Mouse (Mus musculus): ENCODE results near the gene Gm21119. TPM values are rescaled to one million over a fixed set of nuclear protein-coding genes. Genes with fewer than 3 reads are reported as not detected.
A peak's percentile ranks its signal among the peaks of the same experiment; 100 is the strongest.
"Not testable (repeated sequence)": the region's sequence is repeated elsewhere in the genome, so short reads cannot be mapped to it uniquely, and the experiment has no call there.

Gene Gm21119
- polyA plus RNA-seq, 1 experiment = 0.04 TPM

DNA sequence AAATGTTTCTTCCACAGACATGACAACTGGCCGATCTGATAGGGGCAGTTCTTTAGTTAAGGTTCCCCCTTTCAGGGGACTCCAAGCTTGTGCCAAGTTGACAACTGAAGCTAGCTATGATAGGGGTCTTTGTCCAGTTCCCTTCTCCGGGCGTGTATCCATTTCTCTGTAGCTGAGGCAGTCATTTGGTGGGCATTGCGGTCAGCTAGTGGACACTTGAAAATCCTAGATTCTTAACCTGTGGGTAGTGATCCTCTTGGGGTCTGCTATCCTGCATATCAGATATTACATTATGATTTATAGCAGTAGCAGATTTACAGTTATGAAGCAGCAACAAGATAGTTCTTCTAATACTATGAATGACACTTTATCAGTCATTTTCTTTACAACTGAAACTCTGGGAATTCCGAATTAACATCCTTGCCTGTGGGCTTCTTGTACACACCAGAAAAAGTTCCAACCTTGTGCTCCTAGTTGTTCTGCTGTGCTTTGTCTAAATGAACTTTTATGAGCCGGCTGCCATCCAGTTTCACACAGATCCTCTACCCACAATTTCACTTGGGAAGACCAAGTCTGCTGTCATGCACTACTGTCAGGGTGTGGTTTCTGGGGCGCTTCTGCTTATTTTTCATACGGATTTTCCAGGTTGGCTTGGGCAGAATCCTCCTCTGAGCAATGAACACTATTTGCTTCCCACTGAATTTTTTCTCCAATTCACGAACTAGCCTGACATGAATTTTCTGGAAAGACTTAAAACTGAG is 18.5 kb upstream of the Gm21119 start:
- WGBS = 83% methylated on average over 6 of the region's 9 CpGs
- DNase-seq; H3K4me1 ChIP-seq (replicated peaks; ENCODE audit: control insufficient read depth, insufficient read depth, low read length); H3K4me3 ChIP-seq (ENCODE audit: control insufficient read depth, insufficient read depth, low read length); H3K36me3 ChIP-seq (ENCODE audit: control insufficient read depth, insufficient read depth, low read length); H3K27ac ChIP-seq (ENCODE audit: control insufficient read depth, insufficient read depth, low read length); H3K27me3 ChIP-seq (ENCODE audit: control insufficient read depth, insufficient read depth, low read length): not testable (repeated sequence)

DNA sequence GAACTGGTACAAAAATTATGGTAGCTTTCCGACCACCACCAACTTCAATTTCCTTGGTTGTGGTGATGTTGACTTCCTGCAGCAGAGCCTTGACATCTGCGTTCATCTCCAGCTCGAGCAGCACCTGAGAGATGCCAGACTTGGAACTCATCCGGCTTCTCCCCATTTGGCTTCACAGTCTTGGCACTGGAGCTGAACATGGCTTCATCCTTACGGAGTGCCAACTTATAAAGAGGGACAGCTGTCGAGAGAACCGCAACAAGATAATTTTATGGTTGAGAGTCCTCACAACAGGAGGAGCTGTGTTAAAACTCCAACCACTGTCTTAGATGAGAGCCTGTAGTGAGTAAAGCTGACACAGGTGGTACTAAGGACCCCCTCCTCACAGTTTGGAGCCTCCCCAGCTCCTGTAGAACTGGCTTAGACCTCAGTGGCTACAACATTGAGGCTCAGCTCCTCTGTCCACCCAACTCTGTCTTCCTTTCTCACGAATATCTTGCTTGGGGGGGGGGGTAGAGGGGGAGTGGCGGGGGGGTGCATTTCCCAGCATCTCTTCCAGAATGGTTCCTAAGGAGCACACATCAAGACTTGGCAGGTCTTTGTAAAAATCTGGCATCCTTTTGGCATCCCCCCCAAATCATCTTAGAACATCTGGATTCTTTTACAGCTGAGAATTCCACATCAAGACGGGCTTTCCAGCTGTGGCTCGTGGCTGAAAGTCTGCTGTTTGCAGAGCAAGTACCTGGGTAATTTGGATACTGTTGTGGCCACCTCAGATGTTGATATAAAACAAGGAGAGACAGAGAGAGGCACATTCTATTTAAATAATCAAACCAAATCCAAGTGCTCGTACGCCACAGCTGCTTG is 17.6 kb upstream of the Gm21119 start:
- not testable (repeated sequence) for H3K4me1 ChIP-seq (replicated peaks; ENCODE audit: control insufficient read depth, insufficient read depth, low read length); H3K27ac ChIP-seq (ENCODE audit: control insufficient read depth, insufficient read depth, low read length); H3K27me3 ChIP-seq (ENCODE audit: control insufficient read depth, insufficient read depth, low read length); H3K4me3 ChIP-seq (ENCODE audit: control insufficient read depth, insufficient read depth, low read length); H3K36me3 ChIP-seq (ENCODE audit: control insufficient read depth, insufficient read depth, low read length)
- WGBS = 87% methylated on average over 11 of the region's 13 CpGs
- peak; percentile 41 for DNase-seq

GRCm38 (mm10) chr8:20598300-20599170 is 16.2 kb upstream of the Gm21119 start:
- not testable (repeated sequence) for H3K27me3 ChIP-seq (ENCODE audit: control insufficient read depth, insufficient read depth, low read length); H3K36me3 ChIP-seq (ENCODE audit: control insufficient read depth, insufficient read depth, low read length); H3K27ac ChIP-seq (ENCODE audit: control insufficient read depth, insufficient read depth, low read length); H3K4me1 ChIP-seq (replicated peaks; ENCODE audit: control insufficient read depth, insufficient read depth, low read length); DNase-seq; H3K4me3 ChIP-seq (ENCODE audit: control insufficient read depth, insufficient read depth, low read length)
- WGBS = 77% methylated on average over 9 of the region's 10 CpGs

GRCm38 (mm10) chr8:20599350-20599749 is 15.4 kb upstream of the Gm21119 start:
- H3K36me3 ChIP-seq (ENCODE audit: control insufficient read depth, insufficient read depth, low read length); DNase-seq; H3K4me3 ChIP-seq (ENCODE audit: control insufficient read depth, insufficient read depth, low read length); H3K27me3 ChIP-seq (ENCODE audit: control insufficient read depth, insufficient read depth, low read length); H3K27ac ChIP-seq (ENCODE audit: control insufficient read depth, insufficient read depth, low read length); H3K4me1 ChIP-seq (replicated peaks; ENCODE audit: control insufficient read depth, insufficient read depth, low read length): not testable (repeated sequence)
- 88% methylated on average over 4 of the region's 6 CpGs for WGBS

GRCm38 (mm10) chr8:20610856-20611255 is 3.9 kb upstream of the Gm21119 start:
- DNase-seq; H3K27me3 ChIP-seq (ENCODE audit: control insufficient read depth, insufficient read depth, low read length): not testable (repeated sequence)

GRCm38 (mm10) chr8:20612721-20613120 is 2.0 kb upstream of the Gm21119 start:
- H3K4me1 ChIP-seq (replicated peaks; ENCODE audit: control insufficient read depth, insufficient read depth, low read length); H3K27me3 ChIP-seq (ENCODE audit: control insufficient read depth, insufficient read depth, low read length); DNase-seq; H3K4me3 ChIP-seq (ENCODE audit: control insufficient read depth, insufficient read depth, low read length); H3K36me3 ChIP-seq (ENCODE audit: control insufficient read depth, insufficient read depth, low read length); H3K27ac ChIP-seq (ENCODE audit: control insufficient read depth, insufficient read depth, low read length): not testable (repeated sequence)

More at GRCm38 (mm10) chr8:20610856-20611255, 3.9 kb upstream of the Gm21119 start:
- not testable (repeated sequence) for H3K4me1 ChIP-seq (replicated peaks; ENCODE audit: control insufficient read depth, insufficient read depth, low read length); H3K4me3 ChIP-seq (ENCODE audit: control insufficient read depth, insufficient read depth, low read length); H3K36me3 ChIP-seq (ENCODE audit: control insufficient read depth, insufficient read depth, low read length); H3K27ac ChIP-seq (ENCODE audit: control insufficient read depth, insufficient read depth, low read length)
- WGBS = 56% methylated on average over 1 of the region's 1 CpGs

DNA sequence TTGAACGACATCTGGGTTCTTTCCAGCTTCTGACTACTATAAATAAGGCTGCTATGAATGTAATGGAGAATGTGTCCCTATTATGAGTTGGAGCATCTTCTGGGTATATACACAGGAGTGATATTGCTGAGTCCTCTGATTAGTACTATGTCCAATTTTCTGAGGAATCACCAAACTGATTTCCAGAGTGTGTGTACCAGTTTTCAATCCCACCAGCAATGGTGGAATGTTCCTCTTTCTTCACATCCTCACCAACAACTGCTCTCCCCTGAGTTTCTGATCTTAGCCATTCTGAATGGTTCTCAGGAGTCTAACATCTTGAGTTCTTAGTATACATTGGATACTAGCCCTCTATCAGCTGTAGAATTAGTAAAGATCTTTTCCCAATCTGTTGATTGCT is 16.0 kb downstream of the Gm21119 start:
- not testable (repeated sequence) for H3K27ac ChIP-seq (ENCODE audit: control insufficient read depth, insufficient read depth, low read length); H3K36me3 ChIP-seq (ENCODE audit: control insufficient read depth, insufficient read depth, low read length); H3K4me1 ChIP-seq (replicated peaks; ENCODE audit: control insufficient read depth, insufficient read depth, low read length); H3K4me3 ChIP-seq (ENCODE audit: control insufficient read depth, insufficient read depth, low read length); H3K27me3 ChIP-seq (ENCODE audit: control insufficient read depth, insufficient read depth, low read length); DNase-seq
- 59% methylated on average over 1 of the region's 1 CpGs for WGBS

- 49% methylated on average over 1 of the region's 1 CpGs for WGBS
- H3K4me1 ChIP-seq (replicated peaks; ENCODE audit: control insufficient read depth, insufficient read depth, low read length); H3K36me3 ChIP-seq (ENCODE audit: control insufficient read depth, insufficient read depth, low read length); H3K27me3 ChIP-seq (ENCODE audit: control insufficient read depth, insufficient read depth, low read length); H3K4me3 ChIP-seq (ENCODE audit: control insufficient read depth, insufficient read depth, low read length); H3K27ac ChIP-seq (ENCODE audit: control insufficient read depth, insufficient read depth, low read length): not testable (repeated sequence)
- DNase-seq = peak; percentile 0
Observed at GRCm38 (mm10) chr8:20637931-20638330, 23.2 kb downstream of the Gm21119 start.

- H3K4me3 ChIP-seq (ENCODE audit: control insufficient read depth, insufficient read depth, low read length); H3K27ac ChIP-seq (ENCODE audit: control insufficient read depth, insufficient read depth, low read length); H3K27me3 ChIP-seq (ENCODE audit: control insufficient read depth, insufficient read depth, low read length); H3K4me1 ChIP-seq (replicated peaks; ENCODE audit: control insufficient read depth, insufficient read depth, low read length); H3K36me3 ChIP-seq (ENCODE audit: control insufficient read depth, insufficient read depth, low read length): not testable (repeated sequence)
- WGBS = no CpG with 5 or more reads among the region's 1 CpGs
- DNase-seq = peak; percentile 1
Observed at GRCm38 (mm10) chr8:20643536-20643935, 28.8 kb downstream of the Gm21119 start.

- H3K36me3 ChIP-seq (ENCODE audit: control insufficient read depth, insufficient read depth, low read length); H3K27ac ChIP-seq (ENCODE audit: control insufficient read depth, insufficient read depth, low read length); H3K27me3 ChIP-seq (ENCODE audit: control insufficient read depth, insufficient read depth, low read length); H3K4me1 ChIP-seq (replicated peaks; ENCODE audit: control insufficient read depth, insufficient read depth, low read length); H3K4me3 ChIP-seq (ENCODE audit: control insufficient read depth, insufficient read depth, low read length): not testable (repeated sequence)
- DNase-seq = peak; percentile 29
Observed at GRCm38 (mm10) chr8:20652976-20653375, 38.3 kb downstream of the Gm21119 start.
